Mouse (Mus musculus) embryonic facial prominence, embryonic 11.5 days (tissue): ENCODE data around the gene Brinp1. TPM values are rescaled to one million over a fixed set of nuclear protein-coding genes. Genes with fewer than 3 reads are reported as not detected.
"Not testable (repeated sequence)": the region's sequence is repeated elsewhere in the genome, so short reads cannot be mapped to it uniquely, and the experiment has no call there.

Experiments used
- ATAC-seq: fragments of 200-750 bp; cut with Nextera tagmentation; replicated peaks from 2 replicates; pipeline ENCODE4 v1.8.0; 2017; ENCODE audit warnings: low read depth; ENCODE audit not compliant: insufficient number of reproducible peaks, low FRiP score, low TSS enrichment
- DNase-seq: peaks from one replicate; pipeline ENCODE4 v3.0.0-alpha.2; 2015; ENCODE audit warnings: low spot score
- H3K27ac ChIP-seq: fragments of 300-500 bp; sonication (generic); replicated peaks from 2 replicates; pipeline ENCODE4 v1.5.1; 2014; ENCODE audit warnings: mild to moderate bottlenecking, low read depth, low read length, control low read depth
- H3K27me3 ChIP-seq: fragments of 300-500 bp; sonication (generic); 2 replicates; pipeline ENCODE4 v1.6.1; 2014; ENCODE audit warnings: mild to moderate bottlenecking, low read length, moderate library complexity, mixed read lengths; ENCODE audit not compliant: control insufficient read depth, insufficient read depth
- H3K36me3 ChIP-seq: fragments of 300-500 bp; sonication (generic); replicated peaks from 2 replicates; pipeline ENCODE4 v1.6.1; 2014; ENCODE audit warnings: low read depth, mild to moderate bottlenecking, low read length, moderate library complexity, mixed read lengths; ENCODE audit not compliant: control insufficient read depth, insufficient read depth
- H3K4me1 ChIP-seq: fragments of 300-500 bp; sonication (generic); 2 replicates; pipeline ENCODE4 v1.6.1; 2014; ENCODE audit warnings: low read length, mixed read lengths; ENCODE audit not compliant: control insufficient read depth, insufficient read depth
- H3K4me2 ChIP-seq: fragments of 300-500 bp; sonication (generic); 2 replicates; pipeline ENCODE4 v1.6.1; 2014; ENCODE audit warnings: low read depth, mild to moderate bottlenecking, control low read depth, low read length, moderate library complexity
- H3K4me3 ChIP-seq: fragments of 300-500 bp; sonication (generic); 2 replicates; pipeline ENCODE4 v1.5.1; 2014; ENCODE audit warnings: low read depth, low read length, control low read depth
- H3K9ac ChIP-seq: fragments of 300-500 bp; sonication (generic); replicated peaks from 2 replicates; pipeline ENCODE4 v1.6.1; 2014; ENCODE audit warnings: mild to moderate bottlenecking, control low read depth, low read length
- H3K9me3 ChIP-seq: fragments of 300-500 bp; sonication (generic); replicated peaks from 2 replicates; pipeline ENCODE4 v1.6.1; 2016; ENCODE audit warnings: mild to moderate bottlenecking, low read length, inconsistent platforms, mixed read lengths; ENCODE audit not compliant: control insufficient read depth
- WGBS: fragments of 180-500 bp; shearing (Covaris S2); extraction: QIAGEN DNeasy Blood & Tissue Kit; methylation state at CpG from one replicate; pipeline ENCODE4 v1.1.7; 2014; 5-methylcytosine and 5-hydroxymethylcytosine counted together
- polyA plus RNA-seq: library from polyadenylated mRNA; unstranded; fragments of >200 nt; fragmentation: Nextera tagmentation; extraction: Ambion mirVana; gene quantifications from 2 replicates; pipeline ENCODE4 v1.2.1, GENCODE M21; 2014

The Brinp1 gene
- polyA plus RNA-seq, 1 experiment from 2014 or later: 7.4 TPM

DNA sequence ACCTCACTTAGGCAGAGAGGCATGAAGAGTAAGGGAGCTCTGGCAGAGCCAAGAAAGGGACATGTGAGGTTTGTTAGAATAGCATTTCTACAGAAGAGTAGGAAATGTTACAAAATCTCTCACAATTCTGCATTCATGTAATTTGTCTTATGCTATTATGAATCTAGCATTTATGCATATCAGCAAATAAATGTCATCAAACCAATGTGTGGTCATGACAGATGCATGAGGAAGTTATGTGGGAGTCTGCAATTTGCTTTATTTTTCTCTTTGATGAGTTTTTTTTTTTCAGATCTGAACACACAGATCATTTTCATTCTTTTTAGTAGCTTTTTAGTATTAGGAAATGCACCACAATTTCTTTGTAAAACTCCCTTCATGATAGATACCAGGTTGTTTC is 82.2 kb downstream of the Brinp1 start:
- Histone ChIP-seq H3K4me3 (no peak overlapping the region), H3K27ac (no peak overlapping the region), H3K9me3 (no peaks in the 10 kb centered on the region), H3K9ac (no peak overlapping the region), H3K4me1 (no peaks in the 10 kb centered on the region), H3K4me2 (no peak overlapping the region), H3K27me3 (no peaks in the 10 kb centered on the region), H3K36me3 (no peaks in the 10 kb centered on the region)
- no peak for DNase-seq
- no peak for ATAC-seq

DNA sequence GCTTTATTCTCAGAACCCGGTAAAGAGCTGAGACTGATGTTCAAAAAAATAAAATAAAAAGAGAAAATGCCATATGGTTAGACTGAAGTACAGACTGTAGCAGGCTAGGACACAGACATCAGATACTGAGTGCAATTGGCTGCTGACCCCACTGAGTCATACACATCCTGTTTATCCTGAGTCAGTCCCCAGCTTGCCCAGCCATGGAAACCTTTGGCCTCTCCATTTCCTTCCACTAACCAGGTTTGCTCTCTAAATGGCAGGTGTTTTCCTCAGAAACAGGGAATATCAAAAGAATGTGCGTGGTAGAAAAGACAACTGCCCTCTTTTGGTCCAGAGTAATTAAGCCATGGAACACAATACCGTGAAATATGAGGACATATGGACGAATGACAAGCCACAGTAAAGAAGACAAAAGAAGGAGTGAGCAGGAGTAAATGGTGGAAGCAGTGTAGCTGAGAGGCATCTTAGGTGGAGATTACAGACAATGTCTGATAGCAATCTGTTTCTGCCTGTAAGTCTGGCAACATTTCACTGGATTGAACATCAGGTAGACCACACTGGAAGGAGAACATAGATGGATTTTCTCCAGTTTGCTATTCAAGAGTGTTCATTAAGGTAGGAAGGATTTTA is 88.9 kb downstream of the Brinp1 start:
- Histone ChIP-seq H3K4me2 (no peak overlapping the region), H3K9ac (no peak overlapping the region), H3K27me3 (no peaks in the 10 kb centered on the region), H3K4me1 (no peaks in the 10 kb centered on the region), H3K9me3 (no peaks in the 10 kb centered on the region), H3K4me3 (no peak overlapping the region), H3K36me3 (no peaks in the 10 kb centered on the region), H3K27ac (no peak overlapping the region)
- no peak for ATAC-seq
- WGBS: 67% methylated on average over 4 of the region's 4 CpGs
- DNase-seq: no peak

DNA sequence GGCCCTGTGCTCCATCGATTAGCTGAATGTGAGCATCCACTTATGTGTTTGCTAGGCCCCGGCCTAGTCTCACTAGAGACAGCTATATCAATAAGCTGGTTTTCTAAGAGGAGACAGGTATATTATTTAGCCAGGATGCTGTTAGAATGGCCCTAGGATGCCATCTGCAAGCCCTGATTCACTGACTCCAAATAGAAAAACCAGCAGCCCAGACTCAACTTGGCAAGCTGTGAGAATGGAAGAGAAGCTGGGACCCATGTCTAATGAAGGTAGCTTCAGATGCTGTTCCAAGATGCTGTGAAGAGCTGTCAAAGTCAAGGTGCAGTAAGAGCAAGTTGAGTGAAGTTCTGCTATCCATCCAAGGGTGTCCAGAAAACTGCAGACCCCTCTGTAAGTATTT is 89.5 kb downstream of the Brinp1 start:
- 94% methylated on average over 2 of the region's 2 CpGs for WGBS
- H3K9me3 ChIP-seq: no peaks in the 10 kb centered on the region
- no peak for DNase-seq

DNA sequence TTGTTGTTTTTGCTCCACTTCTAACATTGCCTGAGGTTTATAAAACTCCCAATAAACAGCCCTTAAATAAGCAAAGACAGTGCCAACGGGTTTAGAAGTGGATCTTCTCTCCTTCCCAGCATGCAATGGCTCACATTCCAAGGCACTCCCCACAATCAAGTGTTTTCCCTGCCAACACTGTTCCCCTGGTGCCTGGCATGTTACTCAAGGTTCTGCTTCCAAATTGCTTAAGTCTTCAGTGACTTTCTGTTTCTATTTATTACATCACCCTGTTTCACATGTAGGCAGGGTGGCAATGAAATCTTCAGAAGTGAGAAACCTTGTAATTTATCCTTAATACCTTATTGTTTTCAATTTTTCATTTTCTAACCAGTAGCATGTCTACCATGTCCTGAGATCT is 97.3 kb downstream of the Brinp1 start:
- no peaks in the 10 kb centered on the region for H3K36me3 ChIP-seq
- no peaks in the 10 kb centered on the region for H3K4me1 ChIP-seq
- ATAC-seq (no peak), DNase-seq (no peak)
- H3K27ac ChIP-seq: no peak overlapping the region
- H3K27me3 ChIP-seq: no peaks in the 10 kb centered on the region
- H3K4me2 ChIP-seq: no peak overlapping the region
- no peak overlapping the region for H3K9ac ChIP-seq
- no peaks in the 10 kb centered on the region for H3K9me3 ChIP-seq
- H3K4me3 ChIP-seq: no peak overlapping the region
- WGBS: 62% methylated on average over 1 of the region's 1 CpGs

More for the DNA sequence above, 89.5 kb downstream of the Brinp1 start:
- Histone ChIP-seq H3K27ac (no peak overlapping the region), H3K27me3 (no peaks in the 10 kb centered on the region), H3K4me3 (no peak overlapping the region), H3K36me3 (no peaks in the 10 kb centered on the region), H3K4me2 (no peak overlapping the region), H3K4me1 (no peaks in the 10 kb centered on the region), H3K9ac (no peak overlapping the region)
- no peak for ATAC-seq

DNA sequence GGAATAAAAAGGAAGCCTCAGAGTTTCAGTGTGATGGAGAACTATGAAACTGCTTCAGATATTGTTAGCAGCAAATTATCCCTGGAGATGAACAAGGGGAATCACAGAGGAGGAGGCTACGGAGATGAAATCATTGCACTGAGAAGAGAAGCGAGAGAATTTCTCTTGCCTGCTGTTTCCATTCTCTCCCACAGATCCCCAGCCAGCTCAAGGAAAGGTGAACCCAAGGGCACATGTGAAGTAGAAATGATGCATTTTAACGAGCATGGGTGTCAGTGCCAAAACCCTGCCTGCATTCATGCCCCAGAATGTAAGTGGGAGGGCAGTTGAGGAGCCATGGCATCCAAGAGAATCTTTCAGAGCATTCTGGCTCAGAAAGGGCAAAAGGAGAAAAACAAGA is 104.5 kb downstream of the Brinp1 start:
- ATAC-seq: no peak
- 65% methylated on average over 3 of the region's 3 CpGs for WGBS
- Histone ChIP-seq H3K27me3 (no peaks in the 10 kb centered on the region), H3K36me3 (no peaks in the 10 kb centered on the region), H3K27ac (no peak overlapping the region), H3K9me3 (no peaks in the 10 kb centered on the region), H3K4me2 (no peak overlapping the region), H3K4me3 (no peak overlapping the region), H3K4me1 (no peaks in the 10 kb centered on the region), H3K9ac (no peak overlapping the region)
- DNase-seq: no peak

DNA sequence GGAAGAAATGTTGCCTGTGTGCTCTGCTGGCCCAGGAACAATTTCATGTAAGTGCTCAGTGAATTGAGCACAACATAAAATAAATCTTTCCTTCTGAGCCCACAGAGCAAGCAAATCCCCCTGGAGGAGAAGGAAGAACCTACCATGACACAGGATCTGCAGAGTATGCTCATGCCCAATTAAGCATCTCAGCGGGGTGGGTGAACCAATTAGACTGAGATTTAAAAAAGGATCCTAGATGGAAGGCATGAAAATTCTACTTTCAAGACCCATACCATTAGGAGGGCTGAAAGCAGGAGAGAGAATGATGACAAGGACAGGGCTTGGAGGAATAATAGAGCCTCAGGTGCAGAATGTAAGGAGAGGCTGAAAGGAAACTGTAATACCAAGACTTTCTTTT is 107.2 kb downstream of the Brinp1 start:
- no peaks in the 10 kb centered on the region for H3K27me3 ChIP-seq
- H3K4me2 ChIP-seq: no peak overlapping the region
- H3K4me3 ChIP-seq: no peak overlapping the region
- H3K27ac ChIP-seq: no peak overlapping the region
- H3K9me3 ChIP-seq: no peaks in the 10 kb centered on the region
- no peaks in the 10 kb centered on the region for H3K4me1 ChIP-seq
- no peak overlapping the region for H3K9ac ChIP-seq
- 77% methylated on average over 1 of the region's 1 CpGs for WGBS
- no peaks in the 10 kb centered on the region for H3K36me3 ChIP-seq
- DNase-seq: no peak
- no peak for ATAC-seq

DNA sequence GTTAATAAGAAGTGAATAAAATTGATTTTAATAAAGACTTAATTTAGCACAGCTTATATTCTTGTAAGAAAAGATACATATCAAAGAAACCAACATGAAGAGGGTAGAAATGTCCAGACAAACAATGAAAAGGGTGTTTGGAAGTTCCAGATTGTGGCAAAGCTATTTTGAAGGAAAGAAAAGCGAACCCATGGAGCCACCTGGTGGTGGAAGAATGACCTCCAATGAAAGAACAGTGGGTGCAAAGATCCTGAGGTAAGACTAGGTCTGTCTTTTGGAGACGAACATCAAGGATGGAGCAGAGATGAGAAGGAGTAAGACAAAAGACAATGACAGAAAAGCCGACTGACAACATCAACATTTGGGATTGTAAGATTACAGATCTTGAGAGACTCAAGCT is 108.2 kb downstream of the Brinp1 start:
- 41% methylated on average over 3 of the region's 3 CpGs for WGBS
- no peak overlapping the region for H3K9ac ChIP-seq
- DNase-seq (peak; percentile 55), ATAC-seq (no peak)
- H3K4me1 ChIP-seq: no peaks in the 10 kb centered on the region
- no peaks in the 10 kb centered on the region for H3K9me3 ChIP-seq
- no peak overlapping the region for H3K4me3 ChIP-seq
- no peaks in the 10 kb centered on the region for H3K27me3 ChIP-seq
- no peaks in the 10 kb centered on the region for H3K36me3 ChIP-seq
- H3K4me2 ChIP-seq: no peak overlapping the region
- H3K27ac ChIP-seq: no peak overlapping the region

DNA sequence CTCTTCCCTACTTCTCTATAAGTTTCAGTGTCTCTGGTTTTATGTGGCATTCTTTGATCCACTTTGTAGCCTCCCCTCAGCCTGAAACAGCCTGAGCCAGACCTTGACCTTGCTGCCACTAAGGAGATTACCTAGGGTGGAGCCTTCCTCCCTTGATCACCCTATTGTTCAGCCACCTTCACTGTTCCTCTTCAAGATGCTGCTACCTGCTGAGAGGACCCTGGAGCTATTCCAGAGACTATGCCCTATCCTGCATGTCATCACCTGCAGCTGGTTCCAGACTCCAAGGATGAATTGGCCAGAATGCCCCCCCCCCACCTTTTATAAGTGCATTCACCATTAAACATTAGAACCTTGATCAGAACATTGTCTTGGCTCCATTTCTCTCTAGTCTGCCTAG is 140.2 kb downstream of the Brinp1 start:
- not testable (repeated sequence) for H3K4me3 ChIP-seq, DNase-seq, ATAC-seq, H3K27me3 ChIP-seq, H3K27ac ChIP-seq, H3K4me1 ChIP-seq, H3K9ac ChIP-seq, H3K36me3 ChIP-seq, H3K9me3 ChIP-seq, H3K4me2 ChIP-seq
